Mouse (Mus musculus): Measurements from ENCODE around the gene Camta1. TPM values are rescaled to one million over a fixed set of nuclear protein-coding genes. Genes with fewer than 3 reads are reported as not detected.

The Camta1 gene
- polyA plus RNA-seq, 1 experiment from 2014 or later, result 77.1 TPM

- H3K9ac ChIP-seq, result no peak overlapping the region
- no peak overlapping the region for H3K27ac ChIP-seq (replicated peaks)
- H3K4me2 ChIP-seq (replicated peaks), result no peak overlapping the region
- H3K4me3 ChIP-seq (replicated peaks), result no peak overlapping the region
- H3K27me3 ChIP-seq, result no peaks in the 10 kb centered on the region
- H3K9me3 ChIP-seq (replicated peaks), result no peaks in the 10 kb centered on the region
- no peak for ATAC-seq (ENCODE audit: insufficient number of reproducible peaks, low FRiP score, low TSS enrichment, low read depth)
- H3K4me1 ChIP-seq, result no peaks in the 10 kb centered on the region
- 72% methylated on average over 4 of the region's 4 CpGs for WGBS
- H3K36me3 ChIP-seq, result no peaks in the 10 kb centered on the region
Measured at GRCm38 (mm10) chr4:151730037-151730759, 131.5 kb downstream of the Camta1 start.

- no peak for ATAC-seq (ENCODE audit: insufficient number of reproducible peaks, low FRiP score, low TSS enrichment, low read depth)
- Histone ChIP-seq H3K4me3 (replicated peaks) (no peak overlapping the region), H3K36me3 (no peaks in the 10 kb centered on the region), H3K4me1 (no peaks in the 10 kb centered on the region), H3K9me3 (replicated peaks) (no peaks in the 10 kb centered on the region), H3K27ac (replicated peaks) (no peak overlapping the region), H3K4me2 (replicated peaks) (no peak overlapping the region), H3K9ac (no peak overlapping the region), H3K27me3 (no peaks in the 10 kb centered on the region)
- WGBS, result 78% methylated on average over 4 of the region's 4 CpGs
Measured at GRCm38 (mm10) chr4:151729116-151729515, 132.6 kb downstream of the Camta1 start.

DNA sequence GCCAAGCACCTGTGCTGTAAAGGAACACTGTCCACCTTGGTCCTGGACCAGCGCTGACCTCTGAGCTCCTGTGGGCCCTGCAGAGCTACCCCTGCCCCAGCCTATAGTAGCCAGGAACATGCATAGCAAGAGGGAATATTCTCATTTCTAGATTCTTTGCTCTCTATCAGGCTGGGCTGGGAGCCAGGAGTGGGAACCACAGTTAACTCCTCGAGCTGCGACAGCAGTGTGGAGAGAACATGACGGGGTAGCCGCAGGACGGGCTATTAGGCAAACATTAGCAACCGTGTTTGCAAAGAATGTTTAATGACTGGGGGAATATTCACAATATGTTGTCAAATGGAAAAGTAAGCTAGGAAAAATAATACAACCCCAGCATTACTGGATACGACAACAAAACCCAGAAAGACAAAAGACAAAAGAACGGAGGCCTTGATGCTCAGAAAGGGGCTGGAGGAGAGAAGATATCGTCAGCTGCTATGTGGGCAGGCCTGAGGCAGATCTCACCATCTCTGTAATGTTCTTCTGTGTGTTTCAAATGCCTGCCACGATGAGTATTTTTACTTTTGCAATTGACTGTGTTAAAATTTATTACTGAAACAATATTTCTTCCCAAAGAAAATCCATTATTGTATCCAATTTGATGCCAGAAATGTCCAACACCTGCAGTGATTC, 133.1 kb downstream of the Camta1 start:
- Histone ChIP-seq H3K4me1 (no peaks in the 10 kb centered on the region), H3K36me3 (no peaks in the 10 kb centered on the region), H3K4me2 (replicated peaks) (no peak overlapping the region), H3K9ac (no peak overlapping the region), H3K27ac (replicated peaks) (no peak overlapping the region), H3K27me3 (no peaks in the 10 kb centered on the region), H3K4me3 (replicated peaks) (no peak overlapping the region), H3K9me3 (replicated peaks) (no peaks in the 10 kb centered on the region)
- ATAC-seq (ENCODE audit: insufficient number of reproducible peaks, low FRiP score, low TSS enrichment, low read depth), result no peak
- 74% methylated on average over 11 of the region's 11 CpGs for WGBS

DNA sequence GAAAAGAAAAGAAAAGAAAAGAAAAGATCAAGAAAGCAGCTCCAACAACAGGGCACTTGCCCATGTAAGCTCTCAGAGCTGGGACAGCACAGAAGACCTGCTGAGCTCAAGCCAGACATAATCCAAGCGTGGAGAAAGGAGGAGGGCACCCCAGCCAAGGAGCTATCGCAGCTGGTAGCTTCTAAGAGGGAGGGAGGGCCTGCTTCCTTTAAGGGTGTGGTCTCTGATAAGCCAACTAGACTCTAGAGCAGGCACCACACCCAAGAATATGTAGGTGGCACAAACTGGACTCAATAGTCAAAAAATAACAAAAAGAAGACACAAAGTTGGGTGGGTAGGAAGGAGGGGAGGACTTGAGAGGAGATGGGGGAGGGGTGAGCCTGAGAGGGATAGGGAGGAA, 135.3 kb downstream of the Camta1 start:
- Histone ChIP-seq H3K4me3 (replicated peaks) (no peak overlapping the region), H3K4me1 (no peaks in the 10 kb centered on the region), H3K9ac (no peak overlapping the region), H3K4me2 (replicated peaks) (no peak overlapping the region), H3K27me3 (no peaks in the 10 kb centered on the region), H3K36me3 (no peaks in the 10 kb centered on the region), H3K27ac (replicated peaks) (no peak overlapping the region), H3K9me3 (replicated peaks) (no peaks in the 10 kb centered on the region)
- no peak for ATAC-seq (ENCODE audit: insufficient number of reproducible peaks, low FRiP score, low TSS enrichment, low read depth)
- WGBS, result 58% methylated on average over 2 of the region's 2 CpGs

DNA sequence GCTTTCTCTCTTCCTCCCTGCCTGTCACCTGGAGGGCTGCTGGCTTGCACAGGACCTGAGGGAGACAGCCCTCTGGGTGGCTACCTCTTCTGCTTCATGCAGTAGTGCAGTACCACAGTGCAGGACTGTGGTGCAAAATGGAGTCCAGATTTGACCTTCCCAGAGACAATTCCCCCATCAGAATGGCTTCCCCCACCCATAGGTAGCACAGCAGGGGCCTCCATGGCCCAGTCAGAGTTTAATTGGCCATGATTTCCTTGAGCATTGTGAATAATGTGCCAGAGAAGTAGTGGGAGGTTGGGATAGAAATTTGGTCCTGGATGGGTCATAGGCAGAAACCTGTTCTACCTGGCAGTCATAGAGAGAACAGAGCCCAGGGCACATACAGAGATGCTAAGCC, 136.8 kb downstream of the Camta1 start:
- Histone ChIP-seq H3K27me3 (no peaks in the 10 kb centered on the region), H3K27ac (replicated peaks) (no peak overlapping the region), H3K9me3 (replicated peaks) (no peaks in the 10 kb centered on the region), H3K4me3 (replicated peaks) (no peak overlapping the region), H3K9ac (no peak overlapping the region), H3K4me1 (0 out of 2 replicates have a peak, but pooled peaks cover under 1% of the 10 kb centered on the region), H3K4me2 (replicated peaks) (no peak overlapping the region), H3K36me3 (no peaks in the 10 kb centered on the region)
- no peak for ATAC-seq (ENCODE audit: insufficient number of reproducible peaks, low FRiP score, low TSS enrichment, low read depth)

DNA sequence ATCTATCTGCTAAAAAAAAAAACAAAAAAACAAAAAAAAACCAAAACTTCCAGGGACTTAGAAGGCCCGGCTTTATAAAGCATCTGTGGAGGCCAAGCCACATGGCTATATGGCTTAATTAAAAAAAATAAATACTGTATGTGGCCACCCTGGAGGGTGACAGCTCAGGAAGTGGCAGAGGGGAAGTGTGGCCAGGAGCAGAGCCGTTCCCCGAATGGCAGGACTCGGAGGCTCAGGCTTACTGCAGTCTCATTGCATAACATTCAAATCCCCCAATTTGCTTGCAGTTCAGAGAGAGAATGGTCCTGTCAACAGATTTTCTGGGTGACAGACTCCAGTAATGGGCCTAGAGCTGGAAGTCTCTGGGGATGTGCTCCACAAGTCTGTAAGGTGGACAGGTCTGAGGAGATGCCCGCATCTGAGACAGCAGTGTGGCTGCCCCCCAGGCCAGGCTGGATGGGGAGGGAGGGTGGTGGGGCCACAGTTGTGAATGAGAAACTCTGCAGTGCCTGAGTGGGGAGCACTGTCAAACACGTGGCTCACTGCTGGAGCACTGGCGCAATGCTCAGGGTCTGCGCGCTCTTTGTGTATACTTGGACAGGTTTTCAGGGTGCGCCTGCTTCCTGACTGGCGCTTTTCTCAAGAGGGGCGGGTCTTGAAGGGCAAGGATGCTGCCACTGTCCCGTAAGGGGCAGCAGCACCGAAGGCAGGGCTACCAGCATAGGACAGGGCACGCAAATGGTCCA, 140.8 kb downstream of the Camta1 start:
- H3K4me1 ChIP-seq, result peaks cover 19% of the 10 kb centered on the region
- no peak overlapping the region for H3K4me3 ChIP-seq (replicated peaks)
- 80% methylated on average over 15 of the region's 15 CpGs for WGBS
- H3K27ac ChIP-seq (replicated peaks), result no peak overlapping the region
- H3K9me3 ChIP-seq (replicated peaks), result no peaks in the 10 kb centered on the region
- H3K9ac ChIP-seq, result no peak overlapping the region
- H3K4me2 ChIP-seq (replicated peaks), result no peak overlapping the region
- no peaks in the 10 kb centered on the region for H3K36me3 ChIP-seq
- no peaks in the 10 kb centered on the region for H3K27me3 ChIP-seq
- ATAC-seq (ENCODE audit: insufficient number of reproducible peaks, low FRiP score, low TSS enrichment, low read depth), result no peak

DNA sequence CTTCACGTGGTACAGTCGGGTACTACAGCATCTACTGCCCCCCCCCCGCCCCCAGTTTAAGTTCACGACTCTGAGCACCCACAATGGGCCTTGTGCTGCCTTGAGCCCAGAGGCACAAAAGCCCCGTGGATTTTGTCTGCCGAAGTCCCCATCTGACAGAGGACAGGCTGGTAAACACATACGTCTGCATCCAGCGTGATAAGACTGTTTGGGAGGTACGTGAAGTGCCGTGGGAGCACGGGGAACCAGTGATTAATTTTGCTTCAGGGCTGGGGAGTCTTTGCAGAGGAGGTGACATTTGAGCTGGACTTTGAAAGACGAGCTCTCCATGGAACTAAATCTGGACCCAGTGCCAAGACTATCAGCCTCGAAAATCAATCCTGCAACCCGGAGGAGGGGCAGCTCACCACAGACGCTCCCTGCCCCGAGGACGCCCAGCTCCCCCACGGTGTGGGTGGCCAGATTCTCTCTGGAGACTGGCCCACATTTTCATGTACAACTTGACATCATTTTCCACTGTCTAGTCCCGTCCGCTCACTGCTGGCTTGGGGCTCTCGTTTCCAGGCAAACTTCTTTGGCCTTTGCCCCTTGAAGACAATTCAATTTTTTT, 142.7 kb downstream of the Camta1 start:
- WGBS, result 17% methylated on average over 21 of the region's 21 CpGs
- H3K27me3 ChIP-seq, result no peaks in the 10 kb centered on the region
- H3K36me3 ChIP-seq, result no peaks in the 10 kb centered on the region
- H3K4me1 ChIP-seq, result peaks cover 19% of the 10 kb centered on the region
- no peak for ATAC-seq (ENCODE audit: insufficient number of reproducible peaks, low FRiP score, low TSS enrichment, low read depth)
- H3K27ac ChIP-seq (replicated peaks), result no peak overlapping the region
- H3K4me2 ChIP-seq (replicated peaks), result no peak overlapping the region
- H3K9me3 ChIP-seq (replicated peaks), result no peaks in the 10 kb centered on the region
- no peak overlapping the region for H3K4me3 ChIP-seq (replicated peaks)
- H3K9ac ChIP-seq, result no peak overlapping the region

- peaks cover 23% of the 10 kb centered on the region for H3K4me1 ChIP-seq
- H3K36me3 ChIP-seq, result no peaks in the 10 kb centered on the region
- H3K27me3 ChIP-seq, result no peaks in the 10 kb centered on the region
- H3K9ac ChIP-seq, result no peak overlapping the region
- H3K9me3 ChIP-seq (replicated peaks), result no peaks in the 10 kb centered on the region
- no peak overlapping the region for H3K4me3 ChIP-seq (replicated peaks)
- H3K4me2 ChIP-seq (replicated peaks), result no peak overlapping the region
- no peak overlapping the region for H3K27ac ChIP-seq (replicated peaks)
- no peak for ATAC-seq (ENCODE audit: insufficient number of reproducible peaks, low FRiP score, low TSS enrichment, low read depth)
- 66% methylated on average over 7 of the region's 7 CpGs for WGBS
Measured at GRCm38 (mm10) chr4:151717864-151718263, 143.8 kb downstream of the Camta1 start.

DNA sequence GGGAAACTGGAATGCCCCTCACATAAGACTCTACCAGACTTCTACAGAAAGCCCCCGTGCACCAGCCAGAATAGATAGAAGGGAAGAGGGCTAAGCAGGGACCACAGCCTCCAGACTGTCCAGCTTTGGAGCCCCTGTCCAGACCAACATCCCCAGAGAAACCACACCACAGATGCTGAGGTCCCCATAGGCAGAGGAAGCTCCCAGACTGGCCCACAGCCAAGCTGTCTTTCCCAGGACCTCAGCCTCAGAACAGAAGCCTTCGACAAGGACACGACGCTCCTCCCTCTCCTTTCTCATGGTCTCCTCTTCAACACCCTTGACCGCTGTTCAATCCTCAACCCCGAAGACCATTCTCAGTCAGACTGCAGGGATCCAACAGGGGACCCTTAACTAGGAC, 148.0 kb downstream of the Camta1 start:
- WGBS, result 90% methylated on average over 6 of the region's 6 CpGs
- Histone ChIP-seq H3K4me1 (peaks cover 11% of the 10 kb centered on the region), H3K4me3 (replicated peaks) (no peak overlapping the region), H3K4me2 (replicated peaks) (no peak overlapping the region), H3K9ac (no peak overlapping the region), H3K9me3 (replicated peaks) (no peaks in the 10 kb centered on the region), H3K36me3 (no peaks in the 10 kb centered on the region), H3K27me3 (no peaks in the 10 kb centered on the region), H3K27ac (replicated peaks) (no peak overlapping the region)
- ATAC-seq (ENCODE audit: insufficient number of reproducible peaks, low FRiP score, low TSS enrichment, low read depth), result no peak

DNA sequence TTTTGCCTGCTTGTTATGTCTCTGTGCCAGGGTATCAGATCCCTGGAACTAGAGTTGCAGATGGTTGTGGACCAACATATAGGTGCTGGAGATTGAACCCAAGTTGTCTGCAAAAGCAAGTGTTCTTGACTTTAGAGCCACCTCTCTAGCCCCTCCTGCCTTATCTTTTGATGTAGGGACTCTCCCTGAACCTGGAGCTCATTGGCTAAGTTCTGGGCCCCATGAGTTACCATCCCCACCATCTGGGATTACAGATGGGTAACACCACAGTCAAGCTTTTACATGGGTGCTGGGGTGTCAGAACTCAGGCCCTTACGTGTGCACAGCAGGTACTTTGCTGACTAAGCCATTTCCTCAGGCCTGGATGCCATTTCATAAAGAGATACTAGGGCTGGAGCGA, 150.3 kb downstream of the Camta1 start:
- H3K9ac ChIP-seq, result no peak overlapping the region
- no peak for ATAC-seq (ENCODE audit: insufficient number of reproducible peaks, low FRiP score, low TSS enrichment, low read depth)
- H3K4me2 ChIP-seq (replicated peaks), result no peak overlapping the region
- no peak overlapping the region for H3K4me3 ChIP-seq (replicated peaks)
- H3K9me3 ChIP-seq (replicated peaks), result no peaks in the 10 kb centered on the region
- H3K27me3 ChIP-seq, result no peaks in the 10 kb centered on the region
- WGBS, result 82% methylated on average over 2 of the region's 2 CpGs
- peaks cover 4% of the 10 kb centered on the region; the same call in 1 of the 2 replicates for H3K4me1 ChIP-seq
- H3K27ac ChIP-seq (replicated peaks), result no peak overlapping the region
- H3K36me3 ChIP-seq, result no peaks in the 10 kb centered on the region

- no peaks in the 10 kb centered on the region for H3K36me3 ChIP-seq
- no peak overlapping the region for H3K9ac ChIP-seq
- H3K27ac ChIP-seq (replicated peaks), result no peak overlapping the region
- no peaks in the 10 kb centered on the region for H3K9me3 ChIP-seq (replicated peaks)
- no peak overlapping the region for H3K4me2 ChIP-seq (replicated peaks)
- H3K27me3 ChIP-seq, result no peaks in the 10 kb centered on the region
- ATAC-seq (ENCODE audit: insufficient number of reproducible peaks, low FRiP score, low TSS enrichment, low read depth), result no peak
- peaks cover 4% of the 10 kb centered on the region; the same call in 1 of the 2 replicates for H3K4me1 ChIP-seq
- H3K4me3 ChIP-seq (replicated peaks), result no peak overlapping the region
- 14% methylated on average over 7 of the region's 7 CpGs for WGBS
Measured at GRCm38 (mm10) chr4:151710522-151710921, 151.2 kb downstream of the Camta1 start.
